Mouse (Mus musculus) thymus, adult 2 months (tissue): Measurements from ENCODE around the gene Gm43191. TPM values are rescaled to one million over a fixed set of nuclear protein-coding genes. Genes with fewer than 3 reads are reported as not detected.
"Not testable (repeated sequence)": the region's sequence is repeated elsewhere in the genome, so short reads cannot be mapped to it uniquely, and the experiment has no call there.

Experiments
- DNase-seq: peaks from one replicate; pipeline ENCODE4 v3.0.0; 2021
- H3K27ac ChIP-seq: fragments of 200-500 bp; 2 replicates; pipeline ENCODE4 v1.5.1; 2012; ENCODE audit warnings: low read length, control low read depth; ENCODE audit not compliant: control insufficient read depth, insufficient read depth
- H3K27me3 ChIP-seq: fragments of 200-500 bp; 2 replicates; pipeline ENCODE4 v1.6.1; 2012; ENCODE audit warnings: mild to moderate bottlenecking, low read length, moderate library complexity, mixed read lengths; ENCODE audit not compliant: control insufficient read depth, insufficient read depth
- H3K36me3 ChIP-seq: fragments of 200-500 bp; 2 replicates; pipeline ENCODE4 v1.6.1; 2012; ENCODE audit warnings: mild to moderate bottlenecking, low read length, moderate library complexity; ENCODE audit not compliant: control insufficient read depth, insufficient read depth
- H3K4me1 ChIP-seq: fragments of 200-500 bp; replicated peaks from 2 replicates; pipeline ENCODE4 v1.6.1; 2012; ENCODE audit warnings: low read length; ENCODE audit not compliant: control insufficient read depth, insufficient read depth
- H3K4me3 ChIP-seq: fragments of 200-500 bp; 2 replicates; pipeline ENCODE4 v1.5.1; 2012; ENCODE audit warnings: mild to moderate bottlenecking, low read length, control low read depth, moderate library complexity; ENCODE audit not compliant: control insufficient read depth, insufficient read depth
- CTCF ChIP-seq: fragments of 200-500 bp; IDR thresholded peaks from 2 replicates; pipeline ENCODE4 v1.5.1; 2012; ENCODE audit warnings: mild to moderate bottlenecking, control low read depth, low read length, moderate library complexity, borderline replicate concordance; ENCODE audit not compliant: control insufficient read depth, poor library complexity, insufficient read depth; ENCODE audit errors: extremely low read depth
- POLR2A ChIP-seq: fragments of 200-500 bp; IDR thresholded peaks from 2 replicates; pipeline ENCODE4 v1.6.1; 2012; ENCODE audit warnings: mild to moderate bottlenecking, low read length, control low read depth, moderate library complexity; ENCODE audit not compliant: control insufficient read depth, poor library complexity, insufficient read depth; ENCODE audit errors: extremely low read depth
- WGBS: fragments of 180-500 bp; shearing (Covaris S2); methylation state at CpG from one replicate; pipeline ENCODE4 v1.1.7; 2018; 5-methylcytosine and 5-hydroxymethylcytosine counted together
- polyA plus RNA-seq: library from polyadenylated mRNA; depleted of rRNA; stranded (reverse); fragments of >200 nt; gene quantifications from 2 replicates; pipeline ENCODE4 v1.2.3, GENCODE M21; 2012

Gm43191 gene
- polyA plus RNA-seq, 1 experiment, result not detected

DNA sequence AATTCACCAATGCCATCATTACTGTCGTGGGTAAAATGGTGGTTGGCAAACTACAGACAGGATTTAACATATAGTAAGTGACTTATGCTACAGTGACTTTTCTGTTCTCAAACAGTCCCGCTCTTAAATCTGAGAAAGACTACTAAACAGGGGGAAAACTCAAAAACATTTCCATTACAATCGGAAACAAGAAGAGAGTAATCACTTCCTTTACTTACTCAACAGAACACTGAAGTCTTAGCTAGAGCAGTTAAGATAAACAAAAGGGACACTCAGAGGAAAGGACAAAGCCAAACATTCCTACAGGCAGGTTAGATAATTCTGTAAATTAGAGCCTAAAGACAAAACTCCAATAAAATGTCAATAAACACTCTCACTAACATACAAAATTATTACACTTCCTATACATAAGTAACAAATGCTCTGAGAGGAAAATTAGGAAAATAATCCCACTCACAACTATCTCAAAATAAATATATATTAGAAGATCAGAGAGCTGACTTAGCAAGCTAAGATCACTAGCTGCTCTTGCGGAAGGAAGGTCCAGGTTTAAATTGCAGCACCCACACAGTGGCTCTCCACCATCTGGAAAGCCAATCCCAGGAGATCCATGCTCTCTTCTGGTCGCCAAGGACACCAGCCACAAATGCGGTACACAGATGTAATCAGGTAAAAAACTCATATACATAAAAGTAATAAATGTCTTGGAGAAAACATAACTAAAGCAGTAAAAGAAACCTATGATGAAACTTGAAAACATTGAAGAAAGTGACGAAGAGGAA, 24.7 kb downstream of the Gm43191 start:
- whole genome bisulfite sequencing, result 92% methylated on average over 7 of the region's 7 CpGs
- H3K36me3 ChIP-seq, result no peaks in the 10 kb centered on the region
- peaks cover 13% of the 10 kb centered on the region; the same call in 1 of the 2 replicates for H3K4me1 ChIP-seq
- DNase-seq, result no peak
- no peaks in the 10 kb centered on the region for H3K27me3 ChIP-seq
- H3K4me3 ChIP-seq, result no peak overlapping the region
- H3K27ac ChIP-seq, result no peak overlapping the region
- TF ChIP-seq POLR2A, result no peak
- TF ChIP-seq CTCF, result no peak

GRCm38 (mm10) chr3:116654051-116654450, 27.0 kb downstream of the Gm43191 start:
- not testable (repeated sequence) for H3K36me3 ChIP-seq, H3K4me1 ChIP-seq, DNase-seq, H3K27me3 ChIP-seq, H3K27ac ChIP-seq, H3K4me3 ChIP-seq
- 95% methylated on average over 11 of the region's 11 CpGs for WGBS

GRCm38 (mm10) chr3:116653278-116653945, 27.6 kb downstream of the Gm43191 start:
- Histone ChIP-seq H3K27ac (no peak overlapping the region), H3K4me1 (no peaks in the 10 kb centered on the region; the same call in 1 of the 2 replicates), H3K4me3 (no peak overlapping the region), H3K27me3 (no peaks in the 10 kb centered on the region), H3K36me3 (peaks cover 3% of the 10 kb centered on the region; the same call in 1 of the 2 replicates)
- TF ChIP-seq CTCF (no peak), POLR2A (no peak)
- DNase-seq, result no peak
- WGBS, result 76% methylated on average over 5 of the region's 5 CpGs

- 96% methylated on average over 3 of the region's 3 CpGs for WGBS
- H3K36me3 ChIP-seq, result peaks cover 9% of the 10 kb centered on the region; the same call in 1 of the 2 replicates
- H3K4me3 ChIP-seq, result no peak overlapping the region
- H3K27me3 ChIP-seq, result no peaks in the 10 kb centered on the region
- H3K4me1 ChIP-seq, result no peaks in the 10 kb centered on the region; the same call in 1 of the 2 replicates
- no peak overlapping the region for H3K27ac ChIP-seq
- TF ChIP-seq CTCF, result no peak
- no peak for DNase-seq
Observed at GRCm38 (mm10) chr3:116652033-116652446, 29.0 kb downstream of the Gm43191 start.

DNA sequence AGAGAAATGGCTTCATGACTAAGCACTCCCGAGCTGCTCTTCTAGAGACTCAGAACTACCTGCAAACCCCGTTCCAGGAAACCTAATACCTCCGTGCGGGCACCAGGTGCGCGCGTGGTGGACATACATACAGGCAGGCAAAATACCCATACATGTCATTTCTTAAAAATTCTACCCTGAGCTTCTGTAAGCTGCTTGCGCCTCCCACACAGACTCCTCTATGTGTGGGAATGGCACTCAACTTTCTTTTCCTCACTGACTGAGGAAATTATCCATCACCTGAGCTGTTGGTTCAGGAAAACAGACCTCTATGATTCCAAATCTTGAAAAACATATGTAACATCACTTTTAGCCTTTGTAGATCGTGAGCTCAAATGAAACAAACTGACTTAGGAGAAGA, 30.4 kb downstream of the Gm43191 start:
- Histone ChIP-seq H3K36me3 (peaks cover 12% of the 10 kb centered on the region; the same call in 1 of the 2 replicates), H3K27ac (no peak overlapping the region), H3K27me3 (no peaks in the 10 kb centered on the region), H3K4me3 (no peak overlapping the region), H3K4me1 (no peaks in the 10 kb centered on the region; the same call in 1 of the 2 replicates)
- DNase-seq, result no peak
- WGBS, result 94% methylated on average over 9 of the region's 9 CpGs
- no peak for TF ChIP-seq POLR2A
- TF ChIP-seq CTCF, result no peak

GRCm38 (mm10) chr3:116648805-116649204, 32.3 kb downstream of the Gm43191 start:
- WGBS, result 98% methylated on average over 7 of the region's 7 CpGs
- no peak for TF ChIP-seq POLR2A
- TF ChIP-seq CTCF, result no peak
- Histone ChIP-seq H3K27me3 (no peaks in the 10 kb centered on the region), H3K27ac (no peak overlapping the region), H3K4me3 (no peak overlapping the region), H3K4me1 (no peaks in the 10 kb centered on the region), H3K36me3 (peaks cover 20% of the 10 kb centered on the region; the same call in 1 of the 2 replicates)
- no peak for DNase-seq

- no peak for DNase-seq
- H3K27ac ChIP-seq, result no peak overlapping the region
- H3K27me3 ChIP-seq, result no peaks in the 10 kb centered on the region
- peaks cover 37% of the 10 kb centered on the region for H3K36me3 ChIP-seq
- WGBS, result 98% methylated on average over 1 of the region's 1 CpGs
- no peak overlapping the region for H3K4me3 ChIP-seq
- H3K4me1 ChIP-seq, result no peaks in the 10 kb centered on the region
- TF ChIP-seq POLR2A (no peak), CTCF (no peak)
Observed at GRCm38 (mm10) chr3:116646387-116646786, 34.7 kb downstream of the Gm43191 start.
